Mouse (Mus musculus) forebrain, embryonic 14.5 days (tissue): ENCODE results near the gene Fmo3. TPM values are rescaled to one million over a fixed set of nuclear protein-coding genes. Genes with fewer than 3 reads are reported as not detected.

Source experiments
- ATAC-seq: fragments of 200-750 bp; cut with Nextera tagmentation; 2 replicates; pipeline ENCODE4 v1.8.0; 2017; ENCODE audit warnings: mild to moderate bottlenecking, moderate library complexity
- DNase-seq: peaks from one replicate; pipeline ENCODE4 v3.0.0-alpha.2; 2015; ENCODE audit warnings: low spot score
- H3K27ac ChIP-seq: fragments of 300-500 bp; sonication (generic); 2 replicates; pipeline ENCODE4 v1.5.1; 2014; ENCODE audit warnings: low read depth, mild to moderate bottlenecking, control low read depth, low read length, moderate library complexity
- H3K27me3 ChIP-seq: fragments of 300-500 bp; sonication (generic); replicated peaks from 2 replicates; pipeline ENCODE4 v1.6.1; 2014; ENCODE audit warnings: low read length, control low read depth, mixed read lengths; ENCODE audit not compliant: control insufficient read depth, insufficient read depth
- H3K36me3 ChIP-seq: fragments of 300-500 bp; sonication (generic); 2 replicates; pipeline ENCODE4 v1.6.1; 2014; ENCODE audit warnings: low read length, control low read depth; ENCODE audit not compliant: control insufficient read depth, insufficient read depth
- H3K4me1 ChIP-seq: fragments of 300-500 bp; sonication (generic); 2 replicates; pipeline ENCODE4 v1.6.1; 2014; ENCODE audit warnings: antibody characterized with exemption, low read length, control low read depth; ENCODE audit not compliant: control insufficient read depth, insufficient read depth
- H3K4me2 ChIP-seq: fragments of 300-500 bp; sonication (generic); 2 replicates; pipeline ENCODE4 v1.6.1; 2014; ENCODE audit warnings: mild to moderate bottlenecking, control low read depth, low read length
- H3K4me3 ChIP-seq: fragments of 300-500 bp; sonication (generic); 2 replicates; pipeline ENCODE4 v1.5.1; 2014; ENCODE audit warnings: low read depth, low read length, control low read depth
- H3K9ac ChIP-seq: fragments of 300-500 bp; sonication (generic); 2 replicates; pipeline ENCODE4 v1.6.1; 2014; ENCODE audit warnings: mild to moderate bottlenecking, low read length, control low read depth, moderate library complexity
- H3K9me3 ChIP-seq: fragments of 300-500 bp; sonication (generic); replicated peaks from 2 replicates; pipeline ENCODE4 v1.6.1; 2016; ENCODE audit warnings: low read length, control low read depth, mixed read lengths; ENCODE audit not compliant: control insufficient read depth
- polyA plus RNA-seq: library from polyadenylated mRNA; unstranded; fragments of >200 nt; fragmentation: Nextera tagmentation; extraction: Ambion mirVana; gene quantifications from 2 replicates; pipeline ENCODE4 v1.2.1, GENCODE M21; 2014

Fmo3 gene
- polyA plus RNA-seq, 1 experiment from 2014 or later: not detected

GRCm38 (mm10) chr1:162912085-162912484 is 72.2 kb downstream of the Fmo3 start:
- Histone ChIP-seq H3K9ac (no peak overlapping the region), H3K36me3 (no peaks in the 10 kb centered on the region), H3K4me1 (no peaks in the 10 kb centered on the region), H3K27me3 (no peaks in the 10 kb centered on the region), H3K4me3 (no peak overlapping the region), H3K4me2 (no peak overlapping the region), H3K27ac (no peak overlapping the region), H3K9me3 (no peaks in the 10 kb centered on the region)
- ATAC-seq (no peak), DNase-seq (no peak)

Other genes with a start within 250 kb of the Fmo3 start
- gene Prrc2c, start 244.0 kb downstream of the Fmo3 start, polyA plus RNA-seq: 100 and 130 TPM in 2 replicates
- 0.12 and 0.22 TPM in 2 replicates for gene Fmo4, start 170.6 kb downstream of the Fmo3 start, polyA plus RNA-seq
- gene Fmo1, start 117.9 kb downstream of the Fmo3 start, polyA plus RNA-seq: 18.1 and 24.8 TPM in 2 replicates
- 0.06 and 0.64 TPM in 2 replicates for gene Fmo2, start 85.8 kb downstream of the Fmo3 start, polyA plus RNA-seq
- gene Fmo6, start 47.0 kb downstream of the Fmo3 start, polyA plus RNA-seq: not detected in 2 replicates
- gene Mroh9, start 101.1 kb upstream of the Fmo3 start, polyA plus RNA-seq: not detected in 2 replicates